Mouse (Mus musculus) ES-E14 (cell line): ENCODE measurements around the gene Ryk. TPM values are rescaled to one million over a fixed set of nuclear protein-coding genes. Genes with fewer than 3 reads are reported as not detected.

ENCODE experiments used
- DNase-seq: peaks from one replicate; pipeline ENCODE4 v3.0.0-alpha.2; 2013; ENCODE audit warnings: low read depth, low spot score
- H3K27ac ChIP-seq: 2 replicates; pipeline ENCODE4 v1.5.1; 2012; ENCODE audit warnings: low read depth, mild to moderate bottlenecking, low read length, moderate library complexity, mixed read lengths; ENCODE audit not compliant: poor library complexity, insufficient read depth, severe bottlenecking
- H3K36me3 ChIP-seq: 2 replicates; pipeline ENCODE4 v1.6.1; 2012; ENCODE audit warnings: mild to moderate bottlenecking, low read length, moderate library complexity, mixed read lengths; ENCODE audit not compliant: control insufficient read depth, poor library complexity, insufficient read depth, severe bottlenecking
- H3K4me1 ChIP-seq, 2 experiments: fragments of 150-350 bp in 1 of 2; sonication (generic) in 1 of 2; 2 replicates each; pipeline ENCODE4 v1.6.1; 2012; ENCODE audit warnings: low read length in 2 of 2, mild to moderate bottlenecking in 1 of 2, mixed read lengths in 1 of 2; ENCODE audit not compliant: control insufficient read depth in 2 of 2, insufficient read depth in 2 of 2, poor library complexity in 1 of 2
- H3K4me3 ChIP-seq, 2 experiments: fragments of 150-350 bp in 1 of 2; sonication (generic) in 1 of 2; 2 replicates each; pipeline ENCODE4 v1.5.1; 2012; ENCODE audit warnings: low read length in 2 of 2, low read depth in 1 of 2, mild to moderate bottlenecking in 1 of 2, mixed read lengths in 1 of 2; ENCODE audit not compliant: insufficient read depth in 1 of 2, poor library complexity in 1 of 2, severe bottlenecking in 1 of 2
- H3K9ac ChIP-seq: 2 replicates; pipeline ENCODE4 v1.6.1; 2012; ENCODE audit warnings: low read depth, mild to moderate bottlenecking, low read length, mixed read lengths; ENCODE audit not compliant: poor library complexity, insufficient read depth, severe bottlenecking
- H3K9me3 ChIP-seq: fragments of 150-350 bp; sonication (generic); 2 replicates; pipeline ENCODE4 v1.6.1; 2012; ENCODE audit warnings: low read depth, mild to moderate bottlenecking, low read length; ENCODE audit not compliant: control insufficient read depth, insufficient read depth
- CHD2 ChIP-seq: IDR thresholded peaks from 2 replicates; pipeline ENCODE4 v1.6.1; 2014; ENCODE audit warnings: mild to moderate bottlenecking, low read depth, low read length, inconsistent platforms
- HCFC1 ChIP-seq: IDR thresholded peaks from 2 replicates; pipeline ENCODE4 v1.6.1; 2012; ENCODE audit warnings: low read length, inconsistent platforms, borderline replicate concordance; ENCODE audit not compliant: insufficient read depth
- MAFK ChIP-seq: IDR thresholded peaks from 2 replicates; pipeline ENCODE4 v1.6.1; 2014; ENCODE audit warnings: mild to moderate bottlenecking, low read depth, low read length, inconsistent platforms; ENCODE audit not compliant: insufficient read depth
- ZC3H11A ChIP-seq: IDR thresholded peaks from 2 replicates; pipeline ENCODE4 v1.6.1; 2012; ENCODE audit warnings: low read depth, mild to moderate bottlenecking, inconsistent platforms, low read length, borderline replicate concordance
- ZNF384 ChIP-seq: IDR thresholded peaks from 2 replicates; pipeline ENCODE4 v1.6.1; 2012; ENCODE audit warnings: low read depth, low read length, inconsistent platforms
- in situ Hi-C, 2 experiments: fragments of 600-800 bp; cut with MboI; formaldehyde crosslinking; loops; one replicate each; pipeline ENCODE4 v1.15.1; 2025; ENCODE audit warnings: low sequenced_read_pairs in 2 of 2, inconsistent platforms in 1 of 2; ENCODE audit not compliant: unreplicated experiment in 2 of 2
- total RNA-seq: library from RNA; depleted of rRNA; stranded (reverse); fragments of 300-350 nt; gene quantifications from 2 replicates; pipeline ENCODE4 v1.2.3, GENCODE M21; 2012; rRNA removed

Ryk gene
- total RNA-seq, 1 experiment: 72.0 TPM

DNA sequence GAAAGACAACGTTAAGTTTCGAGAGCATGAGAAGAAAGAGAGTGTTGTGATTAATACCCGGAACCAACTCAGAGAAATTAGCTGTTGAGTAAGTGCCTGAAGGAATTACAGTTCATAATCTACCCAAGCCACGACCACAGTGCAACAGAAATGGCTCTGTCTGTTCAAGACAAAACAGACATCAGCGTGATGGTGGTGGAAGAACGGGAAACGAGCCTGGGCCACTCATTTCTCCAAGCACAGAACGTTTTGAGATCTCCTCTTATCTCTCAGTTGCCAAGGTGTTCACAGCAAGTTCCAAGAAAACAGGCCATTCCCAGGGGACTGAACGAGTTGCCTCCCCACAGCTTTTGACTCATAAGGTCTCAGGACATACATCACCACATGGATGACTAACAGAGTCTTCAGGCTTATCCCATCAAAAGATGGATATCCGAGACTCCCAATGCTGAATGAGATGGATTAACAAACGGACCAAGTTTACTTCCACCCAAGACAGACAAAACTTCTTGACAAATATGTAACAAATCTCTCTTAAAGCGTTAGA is 111.8 kb downstream of the Ryk start:
- in situ Hi-C loops: no loop called here

DNA sequence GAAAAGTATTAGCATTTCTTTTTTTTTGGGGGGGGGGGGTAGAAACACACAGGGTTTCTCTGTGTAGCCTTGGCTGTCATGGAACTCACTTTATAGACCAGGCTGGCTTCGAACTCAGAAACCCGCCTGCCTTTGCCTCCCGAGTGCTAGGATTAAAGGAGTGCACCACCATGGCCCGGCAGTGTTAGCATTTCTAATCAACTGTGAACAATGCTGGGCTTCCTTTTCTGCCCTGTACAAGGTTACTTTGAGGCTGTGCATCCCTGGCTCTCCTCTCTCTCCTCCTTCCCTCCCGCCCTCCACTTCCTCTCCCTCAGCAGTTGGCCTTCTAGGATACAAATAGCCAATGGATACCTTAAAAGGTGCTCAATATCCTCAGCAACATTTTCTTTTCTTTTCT is 114.0 kb downstream of the Ryk start:
- no peak for DNase-seq
- Histone ChIP-seq H3K4me3 (no peak overlapping the region), H3K36me3 (no peaks in the 10 kb centered on the region), H3K4me1 (peaks cover 0 to 8% of the 10 kb centered on the region in 2 experiments; a peak in 2 of 4 replicates), H3K9ac (no peak overlapping the region), H3K27ac (no peak overlapping the region), H3K9me3 (no peaks in the 10 kb centered on the region)
- no peak for TF ChIP-seq ZNF384
- no peak for TF ChIP-seq CHD2
- no peak for TF ChIP-seq ZC3H11A
- no peak for TF ChIP-seq HCFC1
- TF ChIP-seq MAFK: no peak
- in situ Hi-C loops: no loop called here

More for the DNA sequence above, 111.8 kb downstream of the Ryk start:
- no peak overlapping the region for H3K4me3 ChIP-seq
- no peak for TF ChIP-seq HCFC1
- no peak for TF ChIP-seq ZNF384
- TF ChIP-seq MAFK: no peak
- TF ChIP-seq ZC3H11A: no peak
- TF ChIP-seq CHD2: no peak
- no peak for DNase-seq
- no peaks in the 10 kb centered on the region for H3K36me3 ChIP-seq
- no peak overlapping the region for H3K9ac ChIP-seq
- H3K27ac ChIP-seq: no peak overlapping the region
- peaks cover 0 to 8% of the 10 kb centered on the region in 2 experiments; a peak in 2 of 4 replicates for H3K4me1 ChIP-seq
- H3K9me3 ChIP-seq: no peaks in the 10 kb centered on the region

DNA sequence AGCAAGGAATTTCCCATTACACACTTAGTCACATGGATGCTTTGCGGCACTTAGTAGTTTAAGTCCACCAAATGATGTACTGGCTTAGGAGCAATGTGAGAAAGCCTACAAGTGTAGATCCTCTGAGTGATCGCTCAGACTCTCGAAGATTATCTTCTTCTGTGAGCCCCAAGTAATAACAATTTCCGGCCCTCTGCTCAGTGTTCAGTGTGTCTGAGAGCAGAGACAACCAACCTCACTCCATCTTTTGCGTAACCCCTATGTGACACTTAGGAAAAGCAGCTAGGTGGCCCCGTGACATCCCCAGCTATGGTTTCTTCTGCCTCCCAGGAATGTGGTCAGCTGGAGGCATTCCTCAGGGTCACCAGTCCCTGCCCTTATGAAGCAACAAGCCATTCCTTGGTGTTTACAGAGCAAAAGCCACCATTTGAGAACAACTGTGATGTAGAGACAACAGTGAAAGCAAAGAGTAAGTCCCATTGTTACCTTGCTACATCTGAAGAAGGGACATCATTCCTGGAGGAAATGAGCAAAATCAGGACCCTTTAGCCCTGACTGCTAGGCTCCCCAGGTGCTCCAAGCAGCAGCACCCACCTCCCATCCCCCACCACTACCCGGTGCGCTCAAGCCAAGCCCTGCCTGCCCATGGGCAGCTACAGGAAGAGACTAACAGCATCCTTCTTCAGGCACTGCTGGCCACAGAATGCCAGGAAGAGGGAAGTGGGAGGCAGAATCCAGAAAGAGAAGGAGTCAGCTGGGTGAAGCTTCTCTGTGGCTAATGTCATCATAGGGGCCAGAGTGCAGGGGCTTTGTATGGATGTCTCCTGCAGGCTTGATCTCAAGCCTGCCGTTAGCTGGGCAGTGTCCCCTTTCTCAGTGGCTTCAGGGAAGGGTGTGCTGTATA is 116.6 kb downstream of the Ryk start:
- in situ Hi-C loops: no loop called here
- Histone ChIP-seq H3K4me3 (no peak overlapping the region), H3K36me3 (no peaks in the 10 kb centered on the region), H3K9ac (no peak overlapping the region), H3K4me1 (peaks cover 0 to 5% of the 10 kb centered on the region in 2 experiments; a peak in 2 of 4 replicates), H3K27ac (no peak overlapping the region), H3K9me3 (no peaks in the 10 kb centered on the region)
- TF ChIP-seq ZC3H11A: no peak
- TF ChIP-seq MAFK: no peak
- no peak for TF ChIP-seq ZNF384
- TF ChIP-seq CHD2: no peak
- no peak for TF ChIP-seq HCFC1
- no peak for DNase-seq

DNA sequence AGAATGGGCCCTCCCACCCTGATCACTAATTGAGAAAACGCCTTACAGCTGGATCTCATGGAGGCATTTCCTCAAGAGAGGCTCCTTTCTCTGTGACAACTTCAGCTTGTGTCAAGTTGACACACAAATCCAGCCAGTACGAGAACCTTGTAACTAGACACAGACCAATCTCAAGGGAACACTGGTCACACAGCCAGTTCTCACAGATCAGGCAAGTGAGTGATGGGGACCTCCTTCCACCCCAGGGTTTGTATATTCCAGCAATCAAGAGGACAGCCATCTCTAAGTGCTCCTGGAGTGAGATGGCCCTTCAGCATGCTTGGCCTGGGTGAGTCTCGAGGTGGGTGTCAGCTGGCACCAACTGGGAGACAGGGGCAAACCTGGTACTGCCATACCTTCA is 121.1 kb downstream of the Ryk start:
- no peak for DNase-seq

More for the DNA sequence above, 121.1 kb downstream of the Ryk start:
- TF ChIP-seq ZC3H11A (no peak), CHD2 (no peak), HCFC1 (no peak), MAFK (no peak), ZNF384 (no peak)
- Histone ChIP-seq H3K9ac (no peak overlapping the region), H3K27ac (no peak overlapping the region), H3K4me3 (no peak overlapping the region), H3K36me3 (no peaks in the 10 kb centered on the region), H3K4me1 (peaks cover 4 to 11% of the 10 kb centered on the region in 2 experiments; a peak in 2 of 4 replicates), H3K9me3 (no peaks in the 10 kb centered on the region)
- in situ Hi-C loops: no loop called here

Other genes with a start within 250 kb of the Ryk start
- gene Anapc13, start 208.6 kb upstream of the Ryk start, total RNA-seq: 83.8 and 103 TPM in 2 replicates
- gene Cep63, start 208.4 kb upstream of the Ryk start, total RNA-seq: 19.1 and 26.1 TPM in 2 replicates
- gene Amotl2, start 118.2 kb upstream of the Ryk start, total RNA-seq: 103 and 161 TPM in 2 replicates
- gene Slco2a1, start 153.8 kb downstream of the Ryk start, total RNA-seq: 1.1 and 2.2 TPM in 2 replicates